Mouse (Mus musculus) brain, embryonic 14.5 days (tissue): ENCODE measurements around the gene Lsm7. TPM values are rescaled to one million over a fixed set of nuclear protein-coding genes. Genes with fewer than 3 reads are reported as not detected.

ENCODE experiments used
- DNase-seq: peaks from one replicate; pipeline ENCODE4 v3.0.0-alpha.2; 2011; ENCODE audit warnings: low read depth
- CTCF ChIP-seq: fragments of 200-500 bp; IDR thresholded peaks from 2 replicates; pipeline ENCODE4 v1.5.1; 2012; ENCODE audit warnings: inconsistent platforms, mild to moderate bottlenecking, moderate library complexity, borderline replicate concordance; ENCODE audit not compliant: insufficient read depth, insufficient read length; ENCODE audit errors: extremely low read depth
- POLR2A ChIP-seq: fragments of 200-500 bp; IDR thresholded peaks from 2 replicates; pipeline ENCODE4 v1.6.1; 2012; ENCODE audit warnings: mild to moderate bottlenecking, inconsistent platforms, borderline replicate concordance; ENCODE audit not compliant: poor library complexity, insufficient read depth, insufficient read length, severe bottlenecking; ENCODE audit errors: extremely low read depth
- polyA plus RNA-seq: library from polyadenylated mRNA; depleted of rRNA; stranded (reverse); fragments of >200 nt; gene quantifications from 2 replicates; pipeline ENCODE4 v1.2.3, GENCODE M21; 2012; rRNA removed

Gene Lsm7
- polyA plus RNA-seq, 1 experiment: 278 TPM

DNA sequence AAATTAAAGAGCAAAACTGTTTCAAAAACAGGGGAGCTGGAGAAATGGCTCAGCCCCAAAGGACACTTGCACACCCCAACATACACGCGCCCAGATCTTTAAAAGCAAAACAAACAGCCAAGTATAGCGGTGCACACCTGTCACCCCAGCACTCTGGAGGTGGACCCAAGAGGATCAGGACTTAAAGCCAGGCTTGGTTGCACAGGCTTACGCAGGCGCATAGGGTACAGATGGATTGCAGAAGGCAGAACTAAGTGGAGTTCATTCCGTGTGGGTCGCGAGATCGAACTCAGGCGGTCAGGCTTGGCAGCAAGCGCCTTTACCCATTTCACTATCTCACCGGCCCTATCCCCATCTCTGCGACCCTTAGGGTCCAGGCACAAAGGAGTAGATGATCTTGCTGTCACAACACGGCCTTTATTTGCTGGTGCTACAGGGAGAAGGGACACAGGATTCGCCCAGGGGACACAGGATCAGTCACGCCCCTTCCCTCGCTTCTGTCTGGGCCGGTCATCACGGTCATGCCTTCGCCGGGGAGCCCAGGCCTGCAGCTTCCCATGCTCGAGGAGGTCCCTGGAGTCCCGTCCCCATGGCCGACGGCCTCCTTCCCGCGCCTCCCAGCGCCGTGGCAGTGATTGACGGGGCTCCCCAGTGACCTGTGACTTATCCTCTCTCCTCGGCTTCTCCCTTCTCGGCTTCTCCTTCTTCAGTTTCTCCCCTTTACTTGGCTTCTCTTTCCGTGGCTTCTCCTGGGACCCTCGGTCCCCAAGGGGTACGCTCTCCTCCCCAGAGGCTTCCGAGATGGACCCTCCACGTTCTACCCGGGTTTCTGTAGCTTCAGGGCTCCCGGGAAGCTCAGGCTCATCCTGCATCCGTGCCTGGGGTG lies 46.7 kb downstream of the Lsm7 start:
- TF ChIP-seq CTCF: no peak
- DNase-seq: no peak

DNA sequence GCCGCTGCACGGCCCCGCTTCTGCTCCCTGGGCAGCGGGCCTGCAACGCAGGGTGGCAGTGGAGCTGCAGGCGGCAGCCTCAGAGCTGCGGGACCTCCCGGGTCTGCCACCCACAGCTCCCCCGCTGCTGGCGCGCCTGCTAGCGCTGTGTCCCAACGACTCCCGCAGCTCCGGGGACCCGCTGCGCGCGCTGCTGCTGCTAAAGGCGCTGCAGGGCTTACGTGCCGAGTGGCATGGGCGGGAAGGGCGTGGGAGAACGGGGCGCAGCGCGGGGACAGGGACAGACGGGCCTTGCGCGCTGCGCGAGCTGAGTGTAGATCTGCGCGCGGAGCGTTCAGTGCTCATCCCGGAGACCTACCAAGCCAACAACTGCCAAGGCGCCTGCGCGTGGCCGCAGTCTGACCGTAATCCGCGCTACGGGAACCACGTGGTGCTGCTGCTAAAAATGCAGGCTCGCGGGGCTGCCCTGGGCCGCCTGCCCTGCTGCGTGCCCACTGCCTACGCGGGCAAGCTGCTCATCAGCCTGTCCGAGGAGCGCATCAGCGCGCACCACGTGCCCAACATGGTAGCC lies 47.9 kb downstream of the Lsm7 start:
- peak; percentile 94 for DNase-seq
- no peak for TF ChIP-seq CTCF
- peak; percentile 21; the same call in 1 of the 2 replicates for TF ChIP-seq POLR2A

DNA sequence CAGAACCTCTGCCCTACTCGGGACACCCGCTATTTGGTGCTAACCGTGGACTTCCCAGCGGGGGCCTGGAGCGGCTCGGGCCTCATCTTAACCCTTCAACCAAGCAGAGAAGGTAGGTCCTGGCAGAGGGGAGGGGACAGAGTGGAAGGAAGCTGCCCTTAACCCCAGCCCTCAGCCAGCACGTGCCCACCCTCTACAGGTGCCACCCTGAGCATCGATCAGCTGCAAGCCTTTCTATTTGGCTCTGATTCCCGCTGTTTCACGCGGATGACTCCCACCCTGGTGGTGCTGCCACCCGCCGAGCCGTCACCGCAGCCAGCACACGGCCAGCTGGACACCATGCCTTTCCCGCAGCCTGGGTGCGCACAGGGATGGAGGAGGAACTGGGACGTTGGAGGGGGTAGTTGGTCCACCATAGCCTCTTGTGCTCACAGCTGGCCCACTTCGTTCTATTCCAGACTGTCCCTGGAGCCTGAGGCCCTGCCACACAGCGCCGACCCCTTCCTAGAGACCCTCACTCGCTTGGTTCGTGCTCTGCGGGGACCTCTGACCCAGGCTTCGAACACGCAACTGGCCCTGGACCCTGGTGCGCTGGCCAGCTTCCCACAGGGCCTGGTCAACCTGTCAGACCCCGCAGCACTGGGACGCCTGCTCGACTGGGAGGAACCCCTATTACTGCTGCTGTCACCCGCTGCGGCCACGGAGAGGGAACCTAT lies 48.5 kb downstream of the Lsm7 start:
- DNase-seq: no peak
- TF ChIP-seq CTCF: no peak
- TF ChIP-seq POLR2A: no peak

DNA sequence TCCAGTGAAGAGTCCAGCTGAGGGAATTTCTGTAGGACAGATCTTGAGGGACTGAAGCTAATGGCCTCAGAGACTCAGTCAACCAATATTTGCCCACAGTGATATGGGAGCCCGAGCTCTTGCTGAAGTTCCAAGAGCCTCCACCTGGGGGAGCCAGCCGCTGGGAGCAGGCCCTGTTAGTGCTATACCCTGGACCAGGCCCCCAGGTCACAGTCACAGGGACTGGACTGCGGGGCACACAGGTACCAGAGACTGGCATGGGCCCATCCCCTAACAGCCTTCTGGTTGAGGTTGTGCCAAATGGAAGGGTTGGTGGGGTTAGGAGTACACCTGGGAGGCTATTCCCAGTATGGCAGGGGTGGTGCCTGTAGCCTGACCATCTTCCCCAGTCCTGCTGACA lies 49.1 kb downstream of the Lsm7 start:
- TF ChIP-seq POLR2A: no peak
- TF ChIP-seq CTCF: peak; percentile 76
- peak; percentile 52 for DNase-seq

DNA sequence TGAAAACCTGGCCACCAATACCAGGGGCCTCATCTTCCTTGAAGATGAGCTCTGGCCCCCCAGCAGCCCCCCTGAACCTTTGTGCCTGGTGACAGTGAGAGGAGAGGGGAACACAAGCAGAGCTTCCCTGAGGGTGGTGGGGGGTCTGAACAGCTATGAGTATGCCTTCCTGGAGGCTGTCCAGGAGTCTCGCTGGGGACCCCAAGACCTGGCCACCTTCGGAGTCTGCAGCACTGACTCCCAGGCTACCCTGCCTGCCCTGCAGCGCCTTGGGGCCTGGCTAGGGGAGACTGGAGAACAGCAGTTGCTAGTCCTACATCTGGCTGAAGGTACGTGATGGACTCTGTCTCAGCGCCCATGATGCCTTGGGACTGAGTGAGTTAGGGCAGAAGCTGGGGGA lies 49.7 kb downstream of the Lsm7 start:
- no peak for DNase-seq

DNA sequence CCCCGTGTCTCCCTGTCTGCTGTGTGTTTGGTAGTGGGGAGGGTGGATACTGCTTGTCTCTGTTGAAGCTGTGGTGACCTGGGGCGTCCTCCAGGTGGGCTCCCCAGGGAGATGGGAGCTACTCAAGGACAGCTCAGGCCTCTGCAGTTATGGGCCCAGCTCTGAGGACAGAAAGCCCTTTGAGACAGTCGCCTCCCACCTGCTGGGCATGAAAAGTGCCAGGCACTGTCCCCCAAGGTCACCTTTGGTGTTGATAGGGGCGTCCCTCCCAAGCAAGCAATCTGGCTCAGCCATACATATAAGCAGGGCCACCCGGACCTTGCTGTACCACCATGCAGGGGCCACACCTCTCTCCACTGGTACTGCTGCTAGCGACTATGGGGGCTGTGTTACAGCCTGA lies 50.1 kb downstream of the Lsm7 start, which contains the start of gene Amh:
Gene Amh, plus strand, starts transcription at position 328 of the 400 bp plus-strand sequence.
- DNase-seq: no peak
- TF ChIP-seq CTCF (no peak), POLR2A (no peak)

More for the DNA sequence above, 49.7 kb downstream of the Lsm7 start:
- no peak for TF ChIP-seq CTCF
- TF ChIP-seq POLR2A: no peak

DNA sequence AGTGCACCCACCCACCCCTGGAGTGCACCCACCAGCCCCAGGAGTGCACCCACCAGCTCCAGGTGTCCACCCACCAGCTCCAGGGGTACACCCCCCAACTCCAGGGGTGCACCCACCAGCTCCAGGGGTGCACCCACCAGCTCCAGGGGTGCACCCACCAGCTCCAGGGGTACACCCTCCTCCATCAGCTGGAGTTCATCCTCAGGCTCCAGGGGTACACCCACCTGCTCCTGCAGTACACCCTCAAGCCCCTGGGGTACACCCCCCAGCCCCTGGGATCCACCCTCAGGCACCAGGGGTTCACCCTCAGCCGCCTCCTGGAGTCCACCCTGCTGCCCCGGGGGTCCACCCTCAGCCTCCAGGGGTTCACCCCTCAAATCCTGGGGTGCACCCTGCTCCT lies 50.7 kb downstream of the Lsm7 start:
- no peak for TF ChIP-seq POLR2A
- TF ChIP-seq CTCF: no peak
- no peak for DNase-seq

DNA sequence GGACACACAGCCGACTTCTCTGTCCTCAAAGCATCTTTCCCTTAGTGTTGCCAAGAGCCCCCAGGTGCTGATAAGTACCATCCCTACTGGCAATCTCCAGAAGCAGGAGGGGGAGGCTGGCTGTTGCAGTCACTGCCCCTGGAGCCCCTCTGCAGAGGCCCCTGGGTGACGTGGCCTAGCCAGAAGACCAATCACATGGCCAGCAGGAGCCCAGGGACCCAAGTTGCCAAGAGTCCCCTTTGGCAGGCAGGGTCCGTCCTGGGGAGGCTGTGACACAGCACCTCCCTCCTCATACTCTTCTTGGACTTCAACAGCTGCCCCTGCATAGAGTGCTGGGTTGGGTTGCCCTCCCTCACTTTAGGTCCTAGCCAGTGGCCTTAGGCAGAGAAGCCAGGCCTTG lies 52.0 kb downstream of the Lsm7 start:
- no peak for DNase-seq
- TF ChIP-seq CTCF (no peak), POLR2A (no peak)

Other genes starting within 250 kb of the Lsm7 start
- 4.2 and 4.5 TPM in 2 replicates for gene Gm49322, start 249.2 kb downstream of the Lsm7 start, polyA plus RNA-seq
- gene Csnk1g2, start 232.4 kb downstream of the Lsm7 start, polyA plus RNA-seq: 213 and 237 TPM in 2 replicates
- 91.9 and 113 TPM in 2 replicates for gene Btbd2, start 198.1 kb downstream of the Lsm7 start, polyA plus RNA-seq
- 96.9 and 115 TPM in 2 replicates for gene Mknk2, start 177.1 kb downstream of the Lsm7 start, polyA plus RNA-seq
- 36.9 and 47.3 TPM in 2 replicates for gene Mob3a, start 153.2 kb downstream of the Lsm7 start, polyA plus RNA-seq
- gene Izumo4, start 153.0 kb downstream of the Lsm7 start, polyA plus RNA-seq: 47.6 and 70.2 TPM in 2 replicates
- 155 and 176 TPM in 2 replicates for gene Ap3d1, start 112.9 kb downstream of the Lsm7 start, polyA plus RNA-seq
- gene Dot1l, start 100.0 kb downstream of the Lsm7 start, polyA plus RNA-seq: 36.1 and 77.6 TPM in 2 replicates
- gene Sf3a2, start 57.0 kb downstream of the Lsm7 start, polyA plus RNA-seq: 76.3 and 77.0 TPM in 2 replicates
- 88.7 and 125 TPM in 2 replicates for gene Plekhj1, start 56.6 kb downstream of the Lsm7 start, polyA plus RNA-seq
- gene Amh, start 50.0 kb downstream of the Lsm7 start, polyA plus RNA-seq: 1.7 and 2.1 TPM in 2 replicates
- gene Jsrp1, start 41.7 kb downstream of the Lsm7 start, polyA plus RNA-seq: 0.21 and 0.45 TPM in 2 replicates
- gene Oaz1, start 28.6 kb downstream of the Lsm7 start, polyA plus RNA-seq: 685 and 1,025 TPM in 2 replicates
- gene Lingo3, start 11.2 kb downstream of the Lsm7 start, polyA plus RNA-seq: 5.2 and 7.7 TPM in 2 replicates
- 110 and 134 TPM in 2 replicates for gene Sppl2b, start 66 bp upstream of the Lsm7 start, polyA plus RNA-seq
- 0.22 and 0.26 TPM in 2 replicates for gene Tmprss9, start 16.6 kb upstream of the Lsm7 start, polyA plus RNA-seq
- gene Timm13, start 45.8 kb upstream of the Lsm7 start, polyA plus RNA-seq: 174 and 253 TPM in 2 replicates
- gene Lmnb2, start 63.0 kb upstream of the Lsm7 start, polyA plus RNA-seq: 58.8 and 72.3 TPM in 2 replicates
- gene Gadd45b, start 74.9 kb upstream of the Lsm7 start, polyA plus RNA-seq: 8.4 and 8.5 TPM in 2 replicates
- gene Gng7, start 159.7 kb upstream of the Lsm7 start, polyA plus RNA-seq: 13.3 and 13.6 TPM in 2 replicates
- gene Diras1, start 170.5 kb upstream of the Lsm7 start, polyA plus RNA-seq: 41.5 and 66.5 TPM in 2 replicates
- 70.0 and 77.9 TPM in 2 replicates for gene Slc39a3, start 182.2 kb upstream of the Lsm7 start, polyA plus RNA-seq
- 326 and 369 TPM in 2 replicates for gene Sgta, start 205.0 kb upstream of the Lsm7 start, polyA plus RNA-seq
- gene Thop1, start 214.8 kb upstream of the Lsm7 start, polyA plus RNA-seq: 69.5 and 86.1 TPM in 2 replicates
- 0.19 and 0.20 TPM in 2 replicates for gene Creb3l3, start 243.7 kb upstream of the Lsm7 start, polyA plus RNA-seq